Mouse (Mus musculus): Measurements from ENCODE around the gene Nod2. TPM values are rescaled to one million over a fixed set of nuclear protein-coding genes. Genes with fewer than 3 reads are reported as not detected.

Gene Nod2
- polyA plus RNA-seq (2015; fragmentation: Illumina TruSeq; extraction: RNeasy Lipid Tissue Mini Kit (QIAGEN cat#74804); ENCODE audit: low read depth, low replicate concordance): 0.54 TPM

GRCm38 (mm10) chr8:88646837-88647778 lies at the start of gene Nod2:
Nod2 (plus strand) TSS chr8:88647315.

GRCm38 (mm10) chr8:88635474-88636397 lies 11.4 kb upstream of the Nod2 start, which contains the start of gene Snx20:
Snx20 (minus strand) TSS chr8:88636128.

GRCm38 (mm10) chr8:88696721-88697641 lies 49.9 kb downstream of the Nod2 start, which contains the start of gene Cyld:
Cyld (plus strand) TSS chr8:88697028.

Other genes starting within 250 kb of the Nod2 start
- 16.5 TPM for gene Nkd1, start 126.0 kb upstream of the Nod2 start, polyA plus RNA-seq (2015; fragmentation: Illumina TruSeq; extraction: RNeasy Lipid Tissue Mini Kit (QIAGEN cat#74804); ENCODE audit: low read depth, low replicate concordance)
- gene Snx20, start 11.2 kb upstream of the Nod2 start, polyA plus RNA-seq (2015; fragmentation: Illumina TruSeq; extraction: RNeasy Lipid Tissue Mini Kit (QIAGEN cat#74804); ENCODE audit: low read depth, low replicate concordance): 1.4 TPM
- 55.3 TPM for gene Cyld, start 49.7 kb downstream of the Nod2 start, polyA plus RNA-seq (2015; fragmentation: Illumina TruSeq; extraction: RNeasy Lipid Tissue Mini Kit (QIAGEN cat#74804); ENCODE audit: low read depth, low replicate concordance)

Measured in brain, adult 10 weeks (tissue).